Mouse (Mus musculus): ENCODE measurements around the gene Mllt10.
"Not testable (repeated sequence)": the region's sequence is repeated elsewhere in the genome, so short reads cannot be mapped to it uniquely, and the experiment has no call there.

Mllt10 gene

GRCm38 (mm10) chr2:18052581-18052980, 2.5 kb upstream of the Mllt10 start:
- DNase-seq = no peak

GRCm38 (mm10) chr2:18053243-18053950, 1.6 kb upstream of the Mllt10 start:
- no peak for DNase-seq

GRCm38 (mm10) chr2:18053951-18054530, 996 bp upstream of the Mllt10 start:
- DNase-seq = no peak

GRCm38 (mm10) chr2:18055929-18056785, 1.1 kb downstream of the Mllt10 start:
- peak; percentile 94 for DNase-seq

GRCm38 (mm10) chr2:18056786-18057255, 1.8 kb downstream of the Mllt10 start:
- peak; percentile 91 for DNase-seq

GRCm38 (mm10) chr2:18057336-18058145, 2.5 kb downstream of the Mllt10 start:
- peak; percentile 64 for DNase-seq

- no peak for DNase-seq
Observed at GRCm38 (mm10) chr2:18058146-18058708, 3.2 kb downstream of the Mllt10 start.

GRCm38 (mm10) chr2:18059063-18059462, 4.0 kb downstream of the Mllt10 start:
- no peak for DNase-seq

- no peak for DNase-seq
Observed at GRCm38 (mm10) chr2:18059891-18060290, 4.9 kb downstream of the Mllt10 start.

GRCm38 (mm10) chr2:18060396-18060795, 5.4 kb downstream of the Mllt10 start:
- DNase-seq = no peak

- peak; percentile 86 for DNase-seq
Observed at GRCm38 (mm10) chr2:18063763-18064251, 8.8 kb downstream of the Mllt10 start.

GRCm38 (mm10) chr2:18064356-18064858, 9.4 kb downstream of the Mllt10 start:
- DNase-seq = peak; percentile 93

- peak; percentile 83 for DNase-seq
Observed at GRCm38 (mm10) chr2:18064941-18065707, 10.1 kb downstream of the Mllt10 start.

- no peak for DNase-seq
Observed at GRCm38 (mm10) chr2:18065708-18066030, 10.6 kb downstream of the Mllt10 start.

GRCm38 (mm10) chr2:18066436-18066835, 11.4 kb downstream of the Mllt10 start:
- no peak for DNase-seq

- DNase-seq = no peak
Observed at GRCm38 (mm10) chr2:18068071-18068796, 13.2 kb downstream of the Mllt10 start.

GRCm38 (mm10) chr2:18071947-18072346, 16.9 kb downstream of the Mllt10 start:
- no peak for DNase-seq

GRCm38 (mm10) chr2:18080182-18080860, 25.3 kb downstream of the Mllt10 start:
- peak; percentile 76 for DNase-seq

GRCm38 (mm10) chr2:18087695-18088094, 32.7 kb downstream of the Mllt10 start:
- DNase-seq = not testable (repeated sequence)

GRCm38 (mm10) chr2:18093858-18094257, 38.8 kb downstream of the Mllt10 start:
- no peak for DNase-seq

Measured in cerebellum, adult 9-10 months (tissue).